Mouse (Mus musculus) testis, adult 2 months (tissue): ENCODE data around the gene Cd4. TPM values are rescaled to one million over a fixed set of nuclear protein-coding genes. Genes with fewer than 3 reads are reported as not detected.
A peak's percentile ranks its signal among the peaks of the same experiment; 100 is the strongest.

Experiments
- H3K27ac ChIP-seq: fragments of 200-500 bp; 2 replicates; pipeline ENCODE4 v1.5.1; 2012; ENCODE audit warnings: low read depth, low read length; ENCODE audit not compliant: control insufficient read depth, insufficient read depth
- H3K27me3 ChIP-seq: fragments of 200-500 bp; 2 replicates; pipeline ENCODE4 v1.6.1; 2012; ENCODE audit warnings: mild to moderate bottlenecking, low read length, moderate library complexity; ENCODE audit not compliant: control insufficient read depth, insufficient read depth
- H3K36me3 ChIP-seq: fragments of 200-500 bp; 2 replicates; pipeline ENCODE4 v1.6.1; 2012; ENCODE audit warnings: mild to moderate bottlenecking, low read length; ENCODE audit not compliant: control insufficient read depth, insufficient read depth
- H3K4me1 ChIP-seq: fragments of 200-500 bp; 2 replicates; pipeline ENCODE4 v1.6.1; 2012; ENCODE audit warnings: low read length; ENCODE audit not compliant: control insufficient read depth, insufficient read depth
- H3K4me3 ChIP-seq: fragments of 200-500 bp; 2 replicates; pipeline ENCODE4 v1.5.1; 2012; ENCODE audit warnings: low read depth, mild to moderate bottlenecking, low read length, moderate library complexity, mixed read lengths; ENCODE audit not compliant: control insufficient read depth
- CTCF ChIP-seq: fragments of 200-500 bp; IDR thresholded peaks from 2 replicates; pipeline ENCODE4 v1.5.1; 2012; ENCODE audit warnings: low read depth, mild to moderate bottlenecking, inconsistent platforms, low read length, moderate library complexity; ENCODE audit not compliant: control insufficient read depth, insufficient read depth, insufficient replicate concordance
- POLR2A ChIP-seq: fragments of 200-500 bp; IDR thresholded peaks from 2 replicates; pipeline ENCODE4 v1.6.1; 2012; ENCODE audit warnings: low read depth, mild to moderate bottlenecking, inconsistent platforms, low read length, moderate library complexity; ENCODE audit not compliant: control insufficient read depth
- polyA plus RNA-seq: library from polyadenylated mRNA; depleted of rRNA; stranded (reverse); fragments of >200 nt; gene quantifications from 2 replicates; pipeline ENCODE4 v1.2.3, GENCODE M21; 2012

Gene Cd4
- polyA plus RNA-seq, 1 experiment, result 0.67 TPM

DNA sequence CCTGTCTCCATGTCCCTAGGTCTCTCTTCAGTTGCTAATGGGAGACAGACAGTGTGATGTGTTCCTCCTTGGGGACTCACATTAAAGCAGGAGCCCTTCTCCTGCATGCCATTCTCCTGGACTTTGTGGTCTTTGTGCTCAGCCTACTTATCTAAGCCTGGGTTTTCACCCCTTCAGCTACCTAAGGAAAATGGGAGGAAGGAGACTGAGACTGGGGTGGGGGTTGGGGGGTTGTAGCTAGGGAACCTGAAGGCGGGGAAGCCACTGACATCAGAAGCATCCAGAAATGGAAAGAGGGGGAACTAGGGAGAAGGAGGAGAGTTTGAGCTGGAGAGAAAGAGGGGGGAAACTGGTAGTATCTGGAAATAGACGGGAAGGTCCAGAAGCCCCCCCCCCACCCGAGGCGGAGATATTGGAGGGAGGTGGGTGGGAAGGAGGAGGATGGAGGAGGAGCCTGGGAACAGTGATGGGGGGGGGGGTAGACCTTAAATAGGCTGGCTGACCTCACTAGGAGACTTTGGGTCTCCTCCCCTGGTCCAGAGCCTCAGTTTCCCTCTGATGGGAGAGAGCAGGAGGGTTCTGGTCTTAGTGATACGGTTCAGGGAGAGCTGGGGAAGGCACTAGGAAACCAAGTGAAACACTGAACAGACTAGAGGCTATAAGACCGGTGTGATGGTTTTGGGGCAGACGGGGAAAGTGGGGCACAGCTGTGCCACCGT, 25.5 kb downstream of the Cd4 start:
- peaks cover 4% of the 10 kb centered on the region for H3K4me1 ChIP-seq
- no peak overlapping the region for H3K27ac ChIP-seq
- H3K36me3 ChIP-seq, result no peaks in the 10 kb centered on the region
- no peaks in the 10 kb centered on the region for H3K27me3 ChIP-seq
- H3K4me3 ChIP-seq, result no peak overlapping the region
- TF ChIP-seq POLR2A, result no peak
- no peak for TF ChIP-seq CTCF

DNA sequence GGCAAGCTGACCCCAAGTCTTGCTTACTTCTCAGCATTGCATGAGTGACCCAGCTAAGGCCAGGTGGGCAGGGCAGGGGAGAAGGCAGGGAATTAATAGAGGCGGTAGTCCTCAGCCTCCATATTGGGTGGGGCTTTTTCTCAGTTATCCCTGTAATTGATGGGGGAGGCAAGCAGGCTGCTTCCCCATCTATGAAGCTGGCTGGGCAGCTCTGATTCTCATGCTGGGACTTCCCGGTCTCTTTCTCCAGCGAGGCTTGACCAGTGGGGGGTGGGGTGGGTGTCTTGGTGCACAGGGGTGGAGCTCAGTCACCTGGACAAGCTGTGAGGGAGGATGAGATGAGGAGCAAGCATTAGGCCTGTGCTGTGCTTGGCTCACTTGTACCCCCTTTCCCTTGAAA, 26.2 kb downstream of the Cd4 start:
- H3K27me3 ChIP-seq, result no peaks in the 10 kb centered on the region
- TF ChIP-seq POLR2A, result no peak
- H3K4me3 ChIP-seq, result no peak overlapping the region
- H3K36me3 ChIP-seq, result no peaks in the 10 kb centered on the region
- H3K4me1 ChIP-seq, result peaks cover 7% of the 10 kb centered on the region
- no peak overlapping the region for H3K27ac ChIP-seq

DNA sequence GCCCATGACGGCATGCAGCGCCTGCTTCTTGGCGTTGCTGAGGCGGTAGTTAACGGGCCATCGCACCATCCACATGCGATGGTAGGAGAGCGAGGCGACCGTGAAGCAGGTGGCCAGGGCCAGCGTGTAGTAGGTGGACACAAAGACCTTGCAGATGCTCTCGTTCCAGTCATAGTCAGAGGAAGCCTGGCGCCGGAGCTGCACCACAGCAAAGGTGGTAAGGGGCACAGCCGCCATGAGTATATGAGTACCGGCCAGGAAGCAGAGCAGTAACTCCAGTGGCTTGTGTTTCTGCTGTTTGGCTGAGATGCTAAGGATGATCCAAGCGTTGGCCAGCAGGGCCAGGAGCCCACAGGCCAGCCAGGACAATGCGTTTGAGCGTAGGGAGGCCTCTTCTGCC, 26.8 kb downstream of the Cd4 start:
- no peak overlapping the region for H3K4me3 ChIP-seq
- H3K4me1 ChIP-seq, result peaks cover 8% of the 10 kb centered on the region
- H3K27me3 ChIP-seq, result no peaks in the 10 kb centered on the region
- H3K27ac ChIP-seq, result no peak overlapping the region
- H3K36me3 ChIP-seq, result no peaks in the 10 kb centered on the region
- TF ChIP-seq CTCF (no peak), POLR2A (no peak)

- Histone ChIP-seq H3K36me3 (no peaks in the 10 kb centered on the region), H3K4me3 (no peak overlapping the region), H3K27me3 (no peaks in the 10 kb centered on the region), H3K27ac (no peak overlapping the region), H3K4me1 (peaks cover 8% of the 10 kb centered on the region)
- no peak for TF ChIP-seq CTCF
- no peak for TF ChIP-seq POLR2A
These were observed 27.5 kb downstream of the Cd4 start for GRCm38 (mm10) chr6:124860511-124860910.

DNA sequence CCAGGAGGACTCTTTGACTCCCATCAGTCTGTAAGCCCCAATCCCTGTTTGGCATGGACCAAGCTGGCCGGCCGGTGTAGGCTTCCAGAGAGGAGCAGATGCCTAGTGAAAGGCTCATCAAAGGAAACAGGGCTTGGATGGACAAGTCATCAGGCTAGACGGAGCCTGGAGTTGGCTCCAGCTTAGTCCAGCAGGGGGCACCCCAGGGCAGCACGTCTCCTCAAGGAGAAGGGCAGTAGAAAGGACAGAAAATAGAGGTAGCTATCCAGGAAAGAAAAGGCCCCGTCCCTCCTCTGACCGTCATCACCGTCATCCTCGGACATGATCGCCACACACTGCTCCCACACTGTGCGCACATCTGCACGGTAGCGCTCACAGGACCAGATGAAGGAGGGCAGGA, 28.3 kb downstream of the Cd4 start:
- peak; percentile 80; the same call in 1 of the 2 replicates for TF ChIP-seq CTCF
- TF ChIP-seq POLR2A, result no peak
- H3K4me1 ChIP-seq, result peaks cover 8% of the 10 kb centered on the region
- H3K27me3 ChIP-seq, result no peaks in the 10 kb centered on the region
- H3K4me3 ChIP-seq, result no peak overlapping the region
- H3K36me3 ChIP-seq, result no peaks in the 10 kb centered on the region
- H3K27ac ChIP-seq, result no peak overlapping the region

GRCm38 (mm10) chr6:124858561-124859318, 29.3 kb downstream of the Cd4 start:
- H3K27ac ChIP-seq, result no peak overlapping the region
- peaks cover 8% of the 10 kb centered on the region for H3K4me1 ChIP-seq
- TF ChIP-seq POLR2A (no peak), CTCF (no peak)
- H3K4me3 ChIP-seq, result 0 out of 2 replicates have a peak overlapping the region, but pooled peaks have one; percentile 3
- no peaks in the 10 kb centered on the region for H3K27me3 ChIP-seq
- H3K36me3 ChIP-seq, result no peaks in the 10 kb centered on the region

GRCm38 (mm10) chr6:124857840-124858530, 30.0 kb downstream of the Cd4 start:
- Histone ChIP-seq H3K27me3 (no peaks in the 10 kb centered on the region), H3K36me3 (no peaks in the 10 kb centered on the region), H3K27ac (no peak overlapping the region), H3K4me3 (no peak overlapping the region), H3K4me1 (peaks cover 4% of the 10 kb centered on the region)
- TF ChIP-seq CTCF (no peak), POLR2A (no peak)
